Mouse (Mus musculus) E14TG2a.4 (cell line): Measurements from ENCODE around the gene Cpne4.

ENCODE experiments used
- CTCF ChIP-seq: conservative IDR thresholded peaks from 2 replicates; pipeline ENCODE4 v1.5.1; 2014; ENCODE audit warnings: low read length
- NANOG ChIP-seq: IDR thresholded peaks from 2 replicates; pipeline ENCODE4 v1.6.1; 2014; ENCODE audit warnings: borderline replicate concordance, low read length, mixed read lengths
- POU5F1 ChIP-seq: IDR thresholded peaks from 2 replicates; pipeline ENCODE4 v1.6.1; 2014; ENCODE audit warnings: low read length, borderline replicate concordance

DNA sequence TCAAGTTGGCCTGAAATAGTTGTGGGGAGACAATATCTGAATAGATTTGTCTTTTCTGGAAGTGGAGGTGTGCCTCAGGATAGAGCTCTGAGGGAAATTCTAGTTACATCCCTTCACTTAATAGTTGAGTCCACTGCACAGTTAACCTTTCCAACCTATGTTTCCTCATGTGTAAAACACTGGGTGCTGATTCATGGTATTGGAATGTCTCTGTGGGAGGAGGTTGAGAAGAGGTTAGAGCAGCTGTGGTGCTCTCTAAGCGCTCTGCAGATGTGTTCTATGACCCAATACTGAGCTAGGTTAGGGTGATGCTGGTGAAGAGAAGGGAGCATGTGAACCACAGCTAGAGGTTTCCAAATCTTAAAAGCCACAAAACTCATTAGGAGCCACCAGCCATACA is 318.7 kb downstream of the Cpne4 start:
- TF ChIP-seq CTCF: no peak
- TF ChIP-seq POU5F1: no peak
- TF ChIP-seq NANOG: no peak
